Mouse (Mus musculus): ENCODE measurements at regions not wholly inside any gene's neighbourhood (a gene's known extent, or its start where the extent isn't known, plus 50 kb on each side); places are given as distances from the start of the nearest gene placed in this dataset.
A peak's percentile ranks its signal among the peaks of the same experiment; 100 is the strongest.

DNA sequence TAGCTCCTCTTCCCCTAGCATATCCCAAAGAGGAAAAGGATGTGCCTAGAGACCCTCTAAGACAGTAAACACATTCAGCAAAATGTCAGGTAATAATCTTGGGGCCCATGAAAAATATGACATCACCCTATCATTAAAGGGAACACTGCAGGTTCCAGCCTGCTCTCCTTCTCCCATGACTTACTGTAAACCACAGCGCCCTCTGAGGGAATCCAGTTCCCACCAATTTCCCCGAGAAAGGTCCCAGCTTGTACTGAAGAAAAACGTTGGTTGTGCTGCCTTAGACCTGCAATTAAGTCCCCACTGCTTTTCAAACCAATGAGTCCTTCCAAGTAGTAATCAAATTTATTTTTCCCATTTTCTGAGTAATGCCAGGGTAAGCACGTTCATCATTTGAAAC lies 251.0 kb upstream of the Pard3b start:
- Histone ChIP-seq H3K9me3 (replicated peaks) (no peaks in the 10 kb centered on the region), H3K27me3 (no peaks in the 10 kb centered on the region), H3K36me3 (no peaks in the 10 kb centered on the region), H3K4me2 (no peak overlapping the region), H3K27ac (no peak overlapping the region), H3K9ac (no peak overlapping the region), H3K4me3 (replicated peaks) (no peak overlapping the region), H3K4me1 (replicated peaks) (no peaks in the 10 kb centered on the region)
- WGBS (ENCODE audit: insufficient replicate concordance), result 41% methylated on average over 4 of the region's 4 CpGs
- DNase-seq (no peak), ATAC-seq (ENCODE audit: low read depth) (no peak)

DNA sequence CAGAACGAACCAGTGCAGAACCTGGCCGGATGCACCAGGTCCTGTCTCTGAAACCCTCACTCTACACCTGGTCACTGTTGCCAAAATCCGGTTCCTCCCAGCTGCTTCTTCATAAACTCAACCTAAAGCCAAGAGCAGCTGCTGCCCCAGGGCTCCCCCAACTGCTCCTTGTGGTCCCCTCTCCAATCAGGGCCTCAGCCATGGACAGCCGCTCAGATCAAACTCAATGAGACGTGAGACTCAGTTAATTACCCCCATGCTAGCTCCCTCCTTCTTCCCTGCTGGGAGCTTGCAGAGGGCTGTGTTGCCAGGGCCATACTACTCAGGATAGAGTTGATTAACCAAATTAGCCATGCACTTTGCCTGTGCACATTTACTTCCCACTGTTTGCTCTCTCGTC lies 240.8 kb upstream of the Pard3b start:
- Histone ChIP-seq H3K4me2 (no peak overlapping the region), H3K27me3 (no peaks in the 10 kb centered on the region), H3K36me3 (no peaks in the 10 kb centered on the region), H3K9me3 (replicated peaks) (no peaks in the 10 kb centered on the region), H3K4me1 (replicated peaks) (no peaks in the 10 kb centered on the region; the same call in 1 of the 2 replicates), H3K9ac (no peak overlapping the region), H3K27ac (no peak overlapping the region), H3K4me3 (replicated peaks) (no peak overlapping the region)
- WGBS (ENCODE audit: insufficient replicate concordance), result 62% methylated on average over 6 of the region's 6 CpGs
- DNase-seq, result no peak
- ATAC-seq (ENCODE audit: low read depth), result no peak

DNA sequence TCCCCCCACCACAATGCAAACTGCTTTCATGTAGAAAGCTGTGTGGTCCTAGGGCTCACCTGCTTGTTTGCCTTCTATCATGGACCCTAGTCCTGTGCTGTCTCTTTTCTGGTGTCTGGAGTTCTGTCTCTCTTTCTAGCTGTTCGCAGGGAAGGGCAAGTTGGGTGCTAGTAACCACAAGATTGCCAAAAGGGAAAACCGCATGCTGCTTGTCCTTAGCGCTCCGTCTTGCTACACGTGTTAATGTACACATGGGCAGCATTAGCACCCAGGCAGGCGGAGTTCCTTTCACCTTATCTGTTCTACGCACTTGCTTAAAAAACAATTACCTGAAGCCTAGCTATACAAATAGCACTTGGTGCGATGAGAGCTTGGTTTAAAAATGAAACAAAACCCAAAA lies 236.3 kb upstream of the Pard3b start:
- Histone ChIP-seq H3K4me1 (replicated peaks) (no peaks in the 10 kb centered on the region; the same call in 1 of the 2 replicates), H3K4me3 (replicated peaks) (peak overlapping the region; percentile 6; the same call in 1 of the 2 replicates), H3K9me3 (replicated peaks) (no peaks in the 10 kb centered on the region), H3K36me3 (no peaks in the 10 kb centered on the region), H3K27ac (no peak overlapping the region), H3K4me2 (peak overlapping the region; percentile 41), H3K9ac (no peak overlapping the region), H3K27me3 (no peaks in the 10 kb centered on the region)
- 33% methylated on average over 8 of the region's 8 CpGs for WGBS (ENCODE audit: insufficient replicate concordance)
- DNase-seq, result no peak
- no peak for ATAC-seq (ENCODE audit: low read depth)

DNA sequence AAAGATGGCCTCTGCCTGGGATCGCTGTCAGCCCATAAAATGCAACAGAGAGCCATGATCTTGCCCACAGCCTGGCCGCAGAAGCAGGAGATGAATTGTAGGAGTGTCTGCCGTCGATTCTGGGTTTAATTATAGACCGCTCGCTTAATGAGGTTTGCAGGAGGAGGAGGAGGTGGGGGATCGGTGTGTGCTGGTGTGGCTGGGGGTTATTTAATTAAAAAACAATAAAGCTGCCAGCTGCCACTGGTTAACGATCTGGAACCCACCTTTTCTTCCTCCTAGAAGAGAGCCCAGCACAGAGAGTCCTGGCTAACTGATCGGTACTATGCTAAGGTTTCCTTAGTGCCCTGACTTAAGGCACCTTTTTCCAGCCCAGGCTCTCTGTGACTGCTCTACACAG lies 231.4 kb upstream of the Pard3b start:
- H3K27me3 ChIP-seq, result no peaks in the 10 kb centered on the region
- no peaks in the 10 kb centered on the region; the same call in 1 of the 2 replicates for H3K4me1 ChIP-seq (replicated peaks)
- H3K27ac ChIP-seq, result no peak overlapping the region
- 65% methylated on average over 9 of the region's 9 CpGs for WGBS (ENCODE audit: insufficient replicate concordance)
- H3K9ac ChIP-seq, result no peak overlapping the region
- no peaks in the 10 kb centered on the region for H3K36me3 ChIP-seq
- H3K4me3 ChIP-seq (replicated peaks), result no peak overlapping the region
- ATAC-seq (ENCODE audit: low read depth) (no peak), DNase-seq (no peak)
- H3K9me3 ChIP-seq (replicated peaks), result no peaks in the 10 kb centered on the region
- no peak overlapping the region for H3K4me2 ChIP-seq

DNA sequence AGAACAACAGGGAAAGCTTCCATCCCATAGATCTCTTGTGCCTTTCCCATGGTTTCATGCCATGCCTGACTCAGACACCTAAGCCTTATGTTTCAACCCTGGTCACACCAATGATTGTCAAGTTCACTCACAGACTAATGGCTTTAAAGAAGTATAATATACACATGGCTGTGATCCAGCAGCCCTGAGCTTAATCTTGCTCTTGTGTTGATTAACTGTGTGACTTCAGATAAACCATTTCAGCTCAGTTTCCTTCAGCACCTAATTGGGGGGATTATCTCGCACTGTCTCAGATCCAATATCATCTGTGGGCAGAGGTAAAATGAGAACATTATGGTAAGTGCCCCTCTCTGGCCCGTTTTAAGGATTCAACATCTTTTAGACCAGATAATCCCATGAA lies 223.9 kb upstream of the Pard3b start:
- DNase-seq (no peak), ATAC-seq (ENCODE audit: low read depth) (no peak)
- 41% methylated on average over 2 of the region's 2 CpGs for WGBS (ENCODE audit: insufficient replicate concordance)
- H3K27ac ChIP-seq, result no peak overlapping the region
- no peak overlapping the region for H3K4me3 ChIP-seq (replicated peaks)
- H3K36me3 ChIP-seq, result no peaks in the 10 kb centered on the region
- no peaks in the 10 kb centered on the region for H3K4me1 ChIP-seq (replicated peaks)
- H3K27me3 ChIP-seq, result no peaks in the 10 kb centered on the region
- no peaks in the 10 kb centered on the region for H3K9me3 ChIP-seq (replicated peaks)
- H3K4me2 ChIP-seq, result no peak overlapping the region
- no peak overlapping the region for H3K9ac ChIP-seq

GRCm38 (mm10) chr1:61415426-61416195 lies 223.0 kb upstream of the Pard3b start:
- Histone ChIP-seq H3K9me3 (replicated peaks) (no peaks in the 10 kb centered on the region), H3K27me3 (no peaks in the 10 kb centered on the region), H3K27ac (no peak overlapping the region), H3K9ac (no peak overlapping the region), H3K4me1 (replicated peaks) (no peaks in the 10 kb centered on the region), H3K4me2 (no peak overlapping the region), H3K36me3 (no peaks in the 10 kb centered on the region), H3K4me3 (replicated peaks) (no peak overlapping the region)
- DNase-seq, result no peak
- no peak for ATAC-seq (ENCODE audit: low read depth)
- WGBS (ENCODE audit: insufficient replicate concordance), result 70% methylated on average over 20 of the region's 20 CpGs

- DNase-seq, result no peak
- no peak overlapping the region for H3K4me2 ChIP-seq
- H3K9me3 ChIP-seq (replicated peaks), result no peaks in the 10 kb centered on the region
- ATAC-seq (ENCODE audit: low read depth), result no peak
- H3K27ac ChIP-seq, result no peak overlapping the region
- H3K27me3 ChIP-seq, result no peaks in the 10 kb centered on the region
- H3K9ac ChIP-seq, result no peak overlapping the region
- H3K4me1 ChIP-seq (replicated peaks), result no peaks in the 10 kb centered on the region
- no peaks in the 10 kb centered on the region for H3K36me3 ChIP-seq
- no peak overlapping the region for H3K4me3 ChIP-seq (replicated peaks)
- 55% methylated on average over 5 of the region's 5 CpGs for WGBS (ENCODE audit: insufficient replicate concordance)
These were observed 220.2 kb upstream of the Pard3b start for GRCm38 (mm10) chr1:61418396-61418795.

GRCm38 (mm10) chr1:61419839-61420238 lies 218.8 kb upstream of the Pard3b start:
- H3K27me3 ChIP-seq, result no peaks in the 10 kb centered on the region
- no peak overlapping the region for H3K4me2 ChIP-seq
- no peaks in the 10 kb centered on the region for H3K9me3 ChIP-seq (replicated peaks)
- no peak overlapping the region for H3K27ac ChIP-seq
- 34% methylated on average over 6 of the region's 6 CpGs for WGBS (ENCODE audit: insufficient replicate concordance)
- no peaks in the 10 kb centered on the region for H3K4me1 ChIP-seq (replicated peaks)
- no peak overlapping the region for H3K4me3 ChIP-seq (replicated peaks)
- ATAC-seq (ENCODE audit: low read depth), result no peak
- no peak overlapping the region for H3K9ac ChIP-seq
- no peak for DNase-seq
- H3K36me3 ChIP-seq, result no peaks in the 10 kb centered on the region

GRCm38 (mm10) chr1:61423253-61423652 lies 215.4 kb upstream of the Pard3b start:
- Histone ChIP-seq H3K27ac (no peak overlapping the region), H3K36me3 (no peaks in the 10 kb centered on the region), H3K4me2 (no peak overlapping the region), H3K4me3 (replicated peaks) (no peak overlapping the region), H3K4me1 (replicated peaks) (no peaks in the 10 kb centered on the region), H3K9me3 (replicated peaks) (no peaks in the 10 kb centered on the region), H3K9ac (no peak overlapping the region), H3K27me3 (no peaks in the 10 kb centered on the region)
- DNase-seq (no peak), ATAC-seq (ENCODE audit: low read depth) (no peak)

DNA sequence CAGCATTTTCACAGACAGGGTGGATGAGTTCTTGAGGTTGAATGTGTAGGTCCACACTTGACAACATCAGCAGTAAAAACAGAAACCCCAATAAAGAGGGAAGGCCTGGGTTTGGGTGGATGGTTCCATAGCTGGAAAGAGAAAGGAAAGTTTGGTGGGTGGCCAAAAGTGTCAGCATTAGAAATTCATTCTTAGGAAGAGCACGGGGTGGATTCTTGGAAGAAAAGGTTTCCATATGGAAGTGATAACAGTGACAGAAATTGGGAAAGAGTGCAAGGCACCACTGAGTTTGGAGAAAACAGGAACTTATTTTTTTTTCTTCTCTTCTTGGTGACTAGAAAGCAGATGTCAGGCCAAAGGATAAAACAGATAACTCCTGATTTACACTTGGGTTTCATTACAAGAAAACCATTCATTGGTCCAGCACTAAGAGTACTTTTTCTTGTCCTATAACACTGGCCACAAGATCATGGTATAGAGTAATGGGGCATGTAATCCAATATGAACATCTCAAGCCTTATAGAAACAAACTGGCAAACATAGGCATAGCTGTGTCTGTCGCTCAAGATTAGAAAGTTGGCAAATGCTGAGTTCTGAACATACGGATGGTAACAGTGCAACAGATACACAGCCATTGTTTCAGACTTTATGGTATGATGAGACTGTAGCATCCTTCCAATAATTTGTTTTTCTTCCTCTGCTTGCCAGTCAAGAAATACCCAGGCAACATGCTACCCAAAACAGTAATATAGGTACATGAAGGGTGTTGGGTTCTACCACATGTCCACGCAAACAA lies 209.7 kb upstream of the Pard3b start:
- WGBS (ENCODE audit: insufficient replicate concordance), result 70% methylated on average over 4 of the region's 4 CpGs
- Histone ChIP-seq H3K4me1 (replicated peaks) (no peaks in the 10 kb centered on the region), H3K36me3 (no peaks in the 10 kb centered on the region), H3K27me3 (no peaks in the 10 kb centered on the region), H3K9me3 (replicated peaks) (no peaks in the 10 kb centered on the region), H3K4me2 (no peak overlapping the region), H3K9ac (no peak overlapping the region), H3K4me3 (replicated peaks) (no peak overlapping the region), H3K27ac (no peak overlapping the region)
- ATAC-seq (ENCODE audit: low read depth) (no peak), DNase-seq (no peak)

DNA sequence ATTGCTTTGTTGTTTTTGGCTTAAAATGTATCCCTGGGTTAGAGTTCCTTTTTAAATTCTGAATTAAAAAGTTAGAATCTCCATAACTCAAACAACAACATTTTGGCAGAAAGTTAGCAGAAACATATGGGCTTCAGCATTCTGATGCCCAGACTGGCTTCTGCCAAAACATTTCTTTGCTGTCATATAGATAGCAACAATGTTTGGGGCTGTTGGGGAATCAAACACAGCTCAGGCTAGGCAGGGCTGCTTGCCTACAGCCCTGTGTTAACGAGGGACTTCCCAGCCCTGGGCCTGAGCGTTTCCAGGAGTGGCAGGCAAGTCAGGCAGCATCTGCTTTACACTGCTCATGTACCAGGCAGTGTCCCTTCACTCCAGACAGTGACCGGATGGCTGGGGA lies 201.0 kb upstream of the Pard3b start:
- ATAC-seq (ENCODE audit: low read depth), result no peak
- Histone ChIP-seq H3K27ac (no peak overlapping the region), H3K27me3 (no peaks in the 10 kb centered on the region), H3K4me2 (no peak overlapping the region), H3K9me3 (replicated peaks) (no peaks in the 10 kb centered on the region), H3K36me3 (no peaks in the 10 kb centered on the region), H3K4me3 (replicated peaks) (no peak overlapping the region), H3K4me1 (replicated peaks) (no peaks in the 10 kb centered on the region), H3K9ac (no peak overlapping the region)
- 50% methylated on average over 3 of the region's 3 CpGs for WGBS (ENCODE audit: insufficient replicate concordance)
- no peak for DNase-seq

DNA sequence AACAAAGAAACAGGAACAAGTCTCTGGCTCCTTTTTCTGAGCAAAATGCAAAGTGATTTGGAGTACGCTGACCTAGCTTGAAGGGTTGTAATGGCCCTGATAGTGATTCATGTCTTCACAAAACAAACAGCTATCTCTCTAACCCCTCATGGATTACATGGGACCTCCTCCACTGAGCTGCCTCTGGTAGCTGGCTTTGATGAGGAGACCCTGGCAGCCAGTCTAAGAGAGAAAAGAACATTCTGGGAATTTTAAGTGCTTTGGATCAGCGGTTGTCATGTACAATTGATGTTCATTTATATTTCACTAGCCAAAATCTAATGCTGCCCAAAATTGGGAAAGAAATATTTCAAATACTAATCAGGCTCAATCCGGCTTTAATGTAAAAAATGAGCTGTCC lies 177.2 kb upstream of the Pard3b start:
- no peaks in the 10 kb centered on the region for H3K36me3 ChIP-seq
- no peak overlapping the region for H3K27ac ChIP-seq
- no peak overlapping the region for H3K4me2 ChIP-seq
- H3K27me3 ChIP-seq, result no peaks in the 10 kb centered on the region
- H3K4me3 ChIP-seq (replicated peaks), result no peak overlapping the region
- H3K4me1 ChIP-seq (replicated peaks), result no peaks in the 10 kb centered on the region
- WGBS (ENCODE audit: insufficient replicate concordance), result 67% methylated on average over 3 of the region's 3 CpGs
- no peak for DNase-seq
- H3K9me3 ChIP-seq (replicated peaks), result no peaks in the 10 kb centered on the region
- ATAC-seq (ENCODE audit: low read depth), result no peak
- no peak overlapping the region for H3K9ac ChIP-seq
